Mouse (Mus musculus) E14TG2a.4 (cell line): ENCODE measurements around the gene Faim.

Source experiments
- CTCF ChIP-seq: conservative IDR thresholded peaks from 2 replicates; pipeline ENCODE4 v1.5.1; 2014; ENCODE audit warnings: low read length
- NANOG ChIP-seq: IDR thresholded peaks from 2 replicates; pipeline ENCODE4 v1.6.1; 2014; ENCODE audit warnings: borderline replicate concordance, low read length, mixed read lengths
- POU5F1 ChIP-seq: IDR thresholded peaks from 2 replicates; pipeline ENCODE4 v1.6.1; 2014; ENCODE audit warnings: low read length, borderline replicate concordance

DNA sequence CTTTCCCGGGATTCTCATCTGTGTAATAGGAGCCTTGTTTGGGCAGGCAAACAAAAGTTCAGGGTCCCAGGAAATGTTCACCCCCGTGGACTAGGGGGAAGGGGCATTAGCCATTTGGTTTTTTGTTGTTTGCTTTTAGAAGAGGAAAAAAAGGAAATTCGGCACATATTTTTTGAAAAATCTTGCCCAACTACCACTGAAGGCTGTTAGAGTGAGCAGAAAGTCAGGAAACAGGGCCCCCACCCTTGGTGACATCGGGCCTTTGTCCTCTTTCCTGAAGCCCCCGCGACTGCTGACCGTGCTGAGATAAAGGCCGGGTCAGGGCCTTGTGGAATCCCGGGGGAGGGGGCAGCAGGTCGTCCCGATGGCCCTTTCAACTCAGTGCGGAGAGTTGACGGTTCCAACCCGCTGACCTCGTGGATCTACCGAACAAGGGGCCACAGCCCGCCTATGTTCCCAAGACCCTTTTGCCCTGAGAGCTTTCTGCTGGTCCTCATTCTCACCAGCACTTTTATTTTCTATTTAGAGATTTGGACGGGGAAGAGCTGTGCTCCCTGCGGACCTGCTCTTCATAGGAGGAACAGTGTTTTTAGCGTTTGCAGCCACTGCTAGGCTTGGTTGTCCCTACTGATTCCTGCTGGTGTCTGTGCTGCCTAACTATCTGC, 23.6 kb upstream of the Faim start:
- TF ChIP-seq CTCF (no peak), NANOG (no peak), POU5F1 (no peak)
